Mouse (Mus musculus) liver, embryonic 15.5 days (tissue): ENCODE data around the gene Olfr584. TPM values are rescaled to one million over a fixed set of nuclear protein-coding genes. Genes with fewer than 3 reads are reported as not detected.

Source experiments
- ATAC-seq: fragments of 200-750 bp; cut with Nextera tagmentation; 2 replicates; pipeline ENCODE4 v1.8.0; 2017; ENCODE audit warnings: moderate number of reproducible peaks, mild to moderate bottlenecking, moderate library complexity; ENCODE audit not compliant: insufficient read depth
- H3K27ac ChIP-seq: fragments of 300-500 bp; sonication (generic); replicated peaks from 2 replicates; pipeline ENCODE4 v1.5.1; 2015; ENCODE audit warnings: mild to moderate bottlenecking, inconsistent platforms
- H3K27me3 ChIP-seq: fragments of 300-500 bp; sonication (generic); 2 replicates; pipeline ENCODE4 v1.6.1; 2015; ENCODE audit warnings: mild to moderate bottlenecking, inconsistent platforms
- H3K36me3 ChIP-seq: fragments of 300-500 bp; sonication (generic); replicated peaks from 2 replicates; pipeline ENCODE4 v1.6.1; 2015; ENCODE audit warnings: moderate library complexity, mild to moderate bottlenecking, inconsistent platforms
- H3K4me1 ChIP-seq: fragments of 300-500 bp; sonication (generic); replicated peaks from 2 replicates; pipeline ENCODE4 v1.6.1; 2015; ENCODE audit warnings: inconsistent platforms
- H3K4me2 ChIP-seq: fragments of 300-500 bp; sonication (generic); 2 replicates; pipeline ENCODE4 v1.6.1; 2015; ENCODE audit warnings: moderate library complexity, mild to moderate bottlenecking, inconsistent platforms
- H3K4me3 ChIP-seq: fragments of 300-500 bp; sonication (generic); replicated peaks from 2 replicates; pipeline ENCODE4 v1.5.1; 2015; ENCODE audit warnings: mild to moderate bottlenecking, inconsistent platforms
- H3K9ac ChIP-seq: fragments of 300-500 bp; sonication (generic); 2 replicates; pipeline ENCODE4 v1.6.1; 2015; ENCODE audit warnings: moderate library complexity, mild to moderate bottlenecking, inconsistent platforms
- H3K9me3 ChIP-seq: fragments of 300-500 bp; sonication (generic); replicated peaks from 2 replicates; pipeline ENCODE4 v1.6.1; 2016; ENCODE audit warnings: inconsistent platforms
- WGBS: fragments of 180-500 bp; shearing (Covaris S2); methylation state at CpG from one replicate; pipeline ENCODE4 v1.1.7; 2015; ENCODE audit warnings: mixed read lengths; ENCODE audit not compliant: insufficient replicate concordance; 5-methylcytosine and 5-hydroxymethylcytosine counted together
- polyA plus RNA-seq: library from polyadenylated mRNA; unstranded; fragments of >200 nt; fragmentation: Nextera tagmentation; extraction: Ambion mirVana; gene quantifications from 2 replicates; pipeline ENCODE4 v1.2.1, GENCODE M21; 2015

Gene Olfr584
- not detected in 2 replicates for polyA plus RNA-seq

DNA sequence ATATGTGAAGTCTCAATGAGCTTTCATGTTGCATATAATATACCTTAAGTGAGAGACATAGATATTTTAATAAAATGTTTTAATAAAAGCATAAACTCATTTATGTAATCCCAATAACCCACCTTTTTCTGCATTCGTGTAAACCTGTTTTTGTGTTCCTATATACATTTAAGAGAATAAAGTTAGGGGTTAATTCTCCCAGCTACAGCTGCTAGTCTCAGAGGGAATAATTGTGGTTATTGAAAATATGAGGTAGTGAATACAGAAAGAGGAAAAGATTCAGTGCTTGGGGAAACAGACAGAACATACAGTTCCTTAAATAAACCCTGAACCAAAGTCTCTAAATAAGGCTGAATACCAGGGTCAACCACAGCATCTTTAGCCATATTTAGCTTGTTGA, at the start of gene Olfr584:
Gene Olfr584 (plus strand): TSS at position 301 of the 400 bp plus-strand sequence.
- Histone ChIP-seq H3K4me1 (no peaks in the 10 kb centered on the region), H3K4me2 (no peak within 1 kb of the TSS), H3K27me3 (no peaks in the 10 kb centered on the region), H3K27ac (no peak within 1 kb of the TSS), H3K36me3 (no peaks in the 10 kb centered on the region), H3K9me3 (no peaks in the 10 kb centered on the region), H3K4me3 (no peak within 1 kb of the TSS), H3K9ac (no peak within 1 kb of the TSS)
- 57% methylated on average over 1 of the region's 1 CpGs for WGBS
- ATAC-seq, result no peak

DNA sequence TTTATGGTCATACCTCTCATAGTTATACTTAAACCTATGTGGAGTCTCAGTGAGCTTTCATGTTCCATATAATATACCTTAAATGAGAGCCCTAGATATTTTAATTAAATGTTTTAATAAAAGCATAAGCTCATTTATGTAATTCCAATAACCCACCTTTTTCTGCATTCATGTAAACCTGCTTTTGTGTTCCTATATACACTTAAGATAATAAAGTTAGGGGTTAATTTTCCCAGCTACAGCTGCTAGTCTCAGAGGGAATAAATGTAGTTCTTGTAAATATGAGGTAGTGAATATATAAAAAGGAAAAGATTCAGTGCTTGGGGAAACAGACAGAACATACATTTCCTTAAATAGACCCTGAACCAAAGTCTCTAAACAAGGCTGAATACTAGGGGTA, 44.0 kb upstream of the Olfr584 start, which contains the start of gene Olfr582:
Gene Olfr582 (plus strand): TSS at position 301 of the 400 bp plus-strand sequence.
- no peak for ATAC-seq
- no peak within 1 kb of the TSS for H3K27ac ChIP-seq
- H3K9ac ChIP-seq, result no peak within 1 kb of the TSS
- H3K27me3 ChIP-seq, result no peaks in the 10 kb centered on the region
- H3K36me3 ChIP-seq, result no peaks in the 10 kb centered on the region
- no peak within 1 kb of the TSS for H3K4me3 ChIP-seq
- H3K4me1 ChIP-seq, result no peaks in the 10 kb centered on the region
- H3K4me2 ChIP-seq, result no peak within 1 kb of the TSS
- H3K9me3 ChIP-seq, result no peaks in the 10 kb centered on the region

DNA sequence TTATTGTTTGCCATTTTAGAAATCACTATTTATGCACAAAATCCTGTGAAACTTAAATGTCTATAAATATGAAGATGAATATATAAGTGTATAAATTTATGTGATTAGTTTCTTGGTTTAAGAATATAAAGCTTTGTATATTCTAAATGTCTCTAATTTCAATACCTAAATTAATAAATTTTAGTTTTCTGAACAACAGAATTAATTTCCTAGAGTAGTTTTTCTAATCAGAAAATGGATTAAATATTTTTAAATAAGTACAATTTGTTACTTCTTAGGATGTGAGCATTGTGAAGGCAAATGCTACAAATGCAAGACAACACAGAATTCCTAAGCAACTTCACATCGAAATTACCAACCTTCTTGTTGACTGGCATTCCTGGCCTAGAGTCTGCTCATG, 30.7 kb upstream of the Olfr584 start, which contains the start of gene Olfr583:
Gene Olfr583 (plus strand): TSS at position 301 of the 400 bp plus-strand sequence.
- H3K4me2 ChIP-seq, result no peak within 1 kb of the TSS
- no peak within 1 kb of the TSS for H3K27ac ChIP-seq

DNA sequence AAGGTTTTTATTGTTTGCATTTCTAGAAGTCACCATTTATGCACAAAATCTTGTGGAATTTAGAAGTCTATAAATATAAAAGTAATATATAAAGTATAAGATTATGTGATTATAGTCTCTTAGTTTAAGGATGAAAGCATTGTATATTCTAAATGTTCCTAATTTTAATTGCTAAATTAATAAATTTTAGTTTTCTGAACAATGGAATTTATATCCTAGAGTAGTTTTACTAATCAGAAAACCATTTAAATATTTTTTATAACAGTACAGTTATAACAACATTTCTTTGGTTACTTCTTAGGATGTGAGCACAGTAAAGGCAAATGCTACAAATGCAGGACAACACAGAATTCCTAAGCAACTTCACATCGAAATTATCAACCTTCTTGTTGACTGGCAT, 15.7 kb downstream of the Olfr584 start, which contains the start of gene Olfr585:
Gene Olfr585 (plus strand): TSS at position 301 of the 400 bp plus-strand sequence.
- no peaks in the 10 kb centered on the region for H3K4me1 ChIP-seq
- 58% methylated on average over 1 of the region's 1 CpGs for WGBS
- no peak within 1 kb of the TSS for H3K9ac ChIP-seq
- H3K4me2 ChIP-seq, result no peak within 1 kb of the TSS
- no peaks in the 10 kb centered on the region for H3K27me3 ChIP-seq
- ATAC-seq, result no peak
- H3K27ac ChIP-seq, result no peak within 1 kb of the TSS
- no peaks in the 10 kb centered on the region for H3K9me3 ChIP-seq
- H3K36me3 ChIP-seq, result no peaks in the 10 kb centered on the region
- H3K4me3 ChIP-seq, result no peak within 1 kb of the TSS

More for the DNA sequence above, 30.7 kb upstream of the Olfr584 start, which contains the start of gene Olfr583:
- Histone ChIP-seq H3K4me1 (no peaks in the 10 kb centered on the region), H3K4me3 (no peak within 1 kb of the TSS), H3K27me3 (no peaks in the 10 kb centered on the region), H3K9ac (no peak within 1 kb of the TSS), H3K9me3 (no peaks in the 10 kb centered on the region), H3K36me3 (no peaks in the 10 kb centered on the region)
- WGBS, result 65% methylated on average over 1 of the region's 1 CpGs
- ATAC-seq, result no peak

DNA sequence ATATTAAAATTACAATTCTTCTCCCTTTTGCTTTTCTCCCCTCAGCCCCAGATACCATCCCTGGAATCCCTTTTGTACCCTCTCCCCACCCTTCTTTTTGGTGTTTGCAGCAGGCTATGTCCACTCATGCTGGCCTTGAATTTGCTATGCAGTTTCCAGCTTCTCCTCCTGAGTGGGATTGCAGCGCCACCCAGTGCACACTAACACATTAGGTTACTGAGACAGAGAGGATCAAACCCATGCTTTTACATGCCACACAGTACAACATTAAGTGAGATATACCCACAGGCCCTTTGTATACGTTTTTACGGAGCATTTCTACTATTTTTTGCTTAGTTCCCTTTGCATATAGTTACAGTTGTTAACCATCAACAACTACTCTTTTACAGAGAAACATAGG, 37.7 kb downstream of the Olfr584 start:
- WGBS, result 40% methylated on average over 3 of the region's 3 CpGs
- Histone ChIP-seq H3K4me1 (no peaks in the 10 kb centered on the region), H3K4me2 (no peak overlapping the region), H3K9ac (no peak overlapping the region), H3K36me3 (no peaks in the 10 kb centered on the region), H3K27me3 (no peaks in the 10 kb centered on the region), H3K9me3 (no peaks in the 10 kb centered on the region), H3K4me3 (no peak overlapping the region), H3K27ac (no peak overlapping the region)
- ATAC-seq, result no peak

DNA sequence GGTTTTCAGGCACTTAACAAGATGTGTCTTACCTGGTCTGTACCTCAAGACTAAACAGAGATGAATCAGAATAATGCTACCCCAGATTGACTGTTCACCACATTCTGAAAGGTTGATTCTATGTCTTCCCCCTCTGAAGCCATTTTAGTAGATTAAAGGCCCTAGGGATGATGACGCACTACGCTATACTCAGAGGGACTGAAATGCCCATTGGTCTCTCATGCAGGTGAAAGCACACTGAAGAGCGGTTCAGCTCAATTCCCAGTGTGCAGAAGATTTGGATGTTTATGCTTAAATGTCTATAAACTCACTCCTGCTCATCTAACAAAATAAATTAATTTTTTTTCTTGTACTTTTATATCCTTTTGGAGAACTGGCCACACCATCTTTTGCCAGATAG, 43.9 kb downstream of the Olfr584 start, which contains the start of gene Olfr586:
Gene Olfr586 (minus strand): TSS at position 101 of the 400 bp plus-strand sequence.
- Histone ChIP-seq H3K36me3 (no peaks in the 10 kb centered on the region), H3K9ac (no peak within 1 kb of the TSS), H3K4me3 (no peak within 1 kb of the TSS), H3K27ac (no peak within 1 kb of the TSS), H3K27me3 (no peaks in the 10 kb centered on the region), H3K4me2 (no peak within 1 kb of the TSS), H3K4me1 (no peaks in the 10 kb centered on the region), H3K9me3 (no peaks in the 10 kb centered on the region)
- WGBS, result 68% methylated on average over 3 of the region's 3 CpGs
- ATAC-seq, result no peak

Other genes starting within 250 kb of the Olfr584 start
- not detected in 2 replicates for gene Olfr566, start 223.1 kb upstream of the Olfr584 start, polyA plus RNA-seq
- not detected in 2 replicates for gene Olfr568, start 204.8 kb upstream of the Olfr584 start, polyA plus RNA-seq
- gene Olfr569, start 191.0 kb upstream of the Olfr584 start, polyA plus RNA-seq, result not detected in 2 replicates
- not detected in 2 replicates for gene Olfr570, start 187.3 kb upstream of the Olfr584 start, polyA plus RNA-seq
- gene Olfr571, start 164.3 kb upstream of the Olfr584 start, polyA plus RNA-seq, result not detected in 2 replicates
- not detected in 2 replicates for gene Olfr572, start 157.5 kb upstream of the Olfr584 start, polyA plus RNA-seq
- not detected in 2 replicates for gene Olfr573-ps1, start 139.3 kb upstream of the Olfr584 start, polyA plus RNA-seq
- not detected in 2 replicates for gene Olfr574, start 133.4 kb upstream of the Olfr584 start, polyA plus RNA-seq
- not detected in 2 replicates for gene Olfr575, start 123.1 kb upstream of the Olfr584 start, polyA plus RNA-seq
- not detected in 2 replicates for gene Olfr576, start 119.2 kb upstream of the Olfr584 start, polyA plus RNA-seq
- gene Olfr577, start 105.9 kb upstream of the Olfr584 start, polyA plus RNA-seq, result not detected in 2 replicates
- not detected in 2 replicates for gene Olfr578, start 92.6 kb upstream of the Olfr584 start, polyA plus RNA-seq
- gene Olfr582, start 43.9 kb upstream of the Olfr584 start, polyA plus RNA-seq, result not detected in 2 replicates
- gene Olfr583, start 30.6 kb upstream of the Olfr584 start, polyA plus RNA-seq, result not detected in 2 replicates
- not detected in 2 replicates for gene Olfr585, start 15.8 kb downstream of the Olfr584 start, polyA plus RNA-seq
- gene Olfr586, start 43.8 kb downstream of the Olfr584 start, polyA plus RNA-seq, result not detected in 2 replicates
- gene Olfr588-ps1, start 59.0 kb downstream of the Olfr584 start, polyA plus RNA-seq, result not detected in 2 replicates
- gene Olfr589, start 74.5 kb downstream of the Olfr584 start, polyA plus RNA-seq, result not detected in 2 replicates
- gene Olfr591, start 96.5 kb downstream of the Olfr584 start, polyA plus RNA-seq, result not detected in 2 replicates
- not detected in 2 replicates for gene Olfr592, start 102.9 kb downstream of the Olfr584 start, polyA plus RNA-seq
- gene Olfr593, start 130.0 kb downstream of the Olfr584 start, polyA plus RNA-seq, result not detected in 2 replicates
- gene Olfr594, start 135.1 kb downstream of the Olfr584 start, polyA plus RNA-seq, result not detected in 2 replicates
- gene Usp17ld, start 170.6 kb downstream of the Olfr584 start, polyA plus RNA-seq, result not detected in 2 replicates
- gene Olfr596, start 223.8 kb downstream of the Olfr584 start, polyA plus RNA-seq, result not detected in 2 replicates
- not detected in 2 replicates for gene Olfr597, start 234.4 kb downstream of the Olfr584 start, polyA plus RNA-seq
- not detected in 2 replicates for gene Olfr598, start 241.7 kb downstream of the Olfr584 start, polyA plus RNA-seq